Mouse (Mus musculus): Measurements from ENCODE around the gene Prlr.

- no peak for TF ChIP-seq CTCF (IDR thresholded peaks at IDR 0.05; ENCODE audit: extremely low read depth, insufficient read depth, insufficient read length, insufficient replicate concordance)
- TF ChIP-seq POLR2A (IDR thresholded peaks at IDR 0.05; ENCODE audit: low read depth, low read length): no peak
These were observed 198.4 kb downstream of the Prlr start for GRCm38 (mm10) chr15:10375404-10375803.

All from spleen, adult 2 months (tissue).